Mouse (Mus musculus): ENCODE measurements around the gene Ociad1. TPM values are rescaled to one million over a fixed set of nuclear protein-coding genes. Genes with fewer than 3 reads are reported as not detected.

Gene Ociad1
- polyA plus RNA-seq (2014; fragmentation: Illumina TruSeq; extraction: RNeasy Lipid Tissue Mini Kit (QIAGEN cat#74804); ENCODE audit: low replicate concordance): 402 TPM

DNA sequence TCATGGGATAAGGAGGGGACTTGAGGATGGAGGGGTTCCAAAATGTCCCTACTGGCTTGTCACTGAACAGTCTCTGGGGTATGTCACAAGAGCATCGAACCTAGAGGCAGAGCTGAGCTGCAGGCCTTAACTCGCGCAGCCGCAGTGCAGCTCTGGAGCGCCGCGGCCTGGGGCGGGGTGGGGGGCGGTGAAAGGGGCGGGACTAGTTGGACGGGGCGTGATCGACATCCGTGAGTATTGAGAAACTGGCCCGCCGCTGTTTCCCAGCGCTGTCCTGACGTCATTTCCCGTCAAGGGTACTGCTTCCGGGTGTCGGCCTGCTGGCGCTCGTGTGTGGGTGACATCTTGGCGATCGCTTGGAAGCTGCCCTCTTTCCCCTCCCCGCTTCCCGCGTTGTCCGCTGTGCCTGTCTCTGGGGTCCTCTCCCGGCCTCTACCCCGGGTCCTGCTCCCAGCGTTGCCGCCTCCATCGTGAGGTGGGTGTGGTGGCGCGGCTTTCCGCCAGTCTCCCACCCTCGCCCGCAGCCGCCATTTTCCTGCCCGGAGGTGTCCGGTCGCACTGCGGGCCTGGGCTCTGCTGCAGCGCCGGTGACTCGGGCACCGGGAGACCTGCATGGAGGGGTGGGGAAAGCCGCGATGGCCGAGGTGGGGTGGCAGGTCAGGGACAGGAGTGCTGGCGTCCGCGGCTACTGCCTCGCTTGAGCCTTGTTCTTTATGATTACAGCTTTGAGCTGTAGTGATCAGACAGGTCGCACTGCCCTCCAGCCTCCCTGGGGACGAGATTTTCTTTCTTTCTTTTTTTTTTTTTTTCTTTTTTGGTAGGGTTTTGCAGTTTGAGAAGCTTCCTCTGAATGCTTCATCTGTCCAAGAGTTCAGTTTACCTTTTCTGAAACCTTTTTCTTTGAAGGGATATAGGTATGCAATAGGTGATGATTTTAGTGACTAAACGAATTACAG lies at the start of gene Ociad1:
TSS of gene Ociad1 (plus strand) at position 283 of the 956 bp plus-strand sequence.

GRCm38 (mm10) chr5:73256352-73257065 lies 36.1 kb upstream of the Ociad1 start, which contains the start of gene Fryl:
TSS of gene Fryl (minus strand) at chr5:73256619.

GRCm38 (mm10) chr5:73340723-73341235 lies 48.2 kb downstream of the Ociad1 start, which contains the start of gene Ociad2:
TSS of gene Ociad2 (minus strand) at chr5:73341028.

Other genes starting within 250 kb of the Ociad1 start
- 119 TPM for gene Fryl, start 36.2 kb upstream of the Ociad1 start, polyA plus RNA-seq (2014; fragmentation: Illumina TruSeq; extraction: RNeasy Lipid Tissue Mini Kit (QIAGEN cat#74804); ENCODE audit: low replicate concordance)
- 172 TPM for gene Ociad2, start 48.2 kb downstream of the Ociad1 start, polyA plus RNA-seq (2014; fragmentation: Illumina TruSeq; extraction: RNeasy Lipid Tissue Mini Kit (QIAGEN cat#74804); ENCODE audit: low replicate concordance)
- 1.2 TPM for gene Cwh43, start 113.3 kb downstream of the Ociad1 start, polyA plus RNA-seq (2014; fragmentation: Illumina TruSeq; extraction: RNeasy Lipid Tissue Mini Kit (QIAGEN cat#74804); ENCODE audit: low replicate concordance)
- gene Dcun1d4, start 188.2 kb downstream of the Ociad1 start, polyA plus RNA-seq (2014; fragmentation: Illumina TruSeq; extraction: RNeasy Lipid Tissue Mini Kit (QIAGEN cat#74804); ENCODE audit: low replicate concordance): 79.7 TPM